Mouse (Mus musculus) midbrain, postnatal 0 days (tissue): ENCODE data around the gene Txnip. TPM values are rescaled to one million over a fixed set of nuclear protein-coding genes. Genes with fewer than 3 reads are reported as not detected.

Experiments used
- ATAC-seq: fragments of 200-750 bp; cut with Nextera tagmentation; 2 replicates; pipeline ENCODE4 v1.8.0; 2017; ENCODE audit warnings: moderate number of reproducible peaks, mild to moderate bottlenecking, moderate TSS enrichment, moderate library complexity; ENCODE audit not compliant: low FRiP score
- DNase-seq: peaks from one replicate; pipeline ENCODE4 v3.0.0-alpha.2; 2015; ENCODE audit warnings: low spot score
- H3K27ac ChIP-seq: fragments of 300-500 bp; sonication (generic); 2 replicates; pipeline ENCODE4 v1.5.1; 2014; ENCODE audit warnings: low read depth, mild to moderate bottlenecking, low read length, mixed read lengths
- H3K27me3 ChIP-seq: fragments of 300-500 bp; sonication (generic); 2 replicates; pipeline ENCODE4 v1.6.1; 2014; ENCODE audit warnings: low read length, control low read depth, mixed read lengths; ENCODE audit not compliant: insufficient read depth
- H3K36me3 ChIP-seq: fragments of 300-500 bp; sonication (generic); 2 replicates; pipeline ENCODE4 v1.6.1; 2014; ENCODE audit warnings: low read length, control low read depth, mixed read lengths; ENCODE audit not compliant: insufficient read depth
- H3K4me1 ChIP-seq: fragments of 300-500 bp; sonication (generic); 2 replicates; pipeline ENCODE4 v1.6.1; 2014; ENCODE audit warnings: mild to moderate bottlenecking, control low read depth, antibody characterized with exemption, low read length, mixed read lengths; ENCODE audit not compliant: insufficient read depth
- H3K4me2 ChIP-seq: fragments of 300-500 bp; sonication (generic); 2 replicates; pipeline ENCODE4 v1.6.1; 2014; ENCODE audit warnings: low read depth, mild to moderate bottlenecking, low read length, mixed read lengths; ENCODE audit not compliant: poor library complexity, severe bottlenecking
- H3K4me3 ChIP-seq: fragments of 300-500 bp; sonication (generic); 2 replicates; pipeline ENCODE4 v1.5.1; 2014; ENCODE audit warnings: low read depth, mild to moderate bottlenecking, low read length, moderate library complexity
- H3K9ac ChIP-seq: fragments of 300-500 bp; sonication (generic); replicated peaks from 2 replicates; pipeline ENCODE4 v1.6.1; 2014; ENCODE audit warnings: mild to moderate bottlenecking, low read length, moderate library complexity, mixed read lengths; ENCODE audit not compliant: poor library complexity, severe bottlenecking
- H3K9me3 ChIP-seq: fragments of 300-500 bp; sonication (generic); 2 replicates; pipeline ENCODE4 v1.6.1; 2016; ENCODE audit warnings: low read length, control low read depth
- CTCF ChIP-seq: IDR thresholded peaks from 2 replicates; pipeline ENCODE4 v1.5.1; 2016; ENCODE audit warnings: antibody characterized with exemption, mild to moderate bottlenecking
- WGBS: fragments of 180-500 bp; shearing (Covaris S2); extraction: QIAGEN DNeasy Blood & Tissue Kit; methylation state at CpG from one replicate; pipeline ENCODE4 v1.1.7; 2014; 5-methylcytosine and 5-hydroxymethylcytosine counted together
- polyA plus RNA-seq: library from polyadenylated mRNA; unstranded; fragments of >200 nt; fragmentation: Nextera tagmentation; extraction: Ambion mirVana; gene quantifications from 2 replicates; pipeline ENCODE4 v1.2.1, GENCODE M21; 2015
- total RNA-seq: library from RNA; depleted of rRNA; stranded (reverse); fragments of >200 nt; gene quantifications from 2 replicates; pipeline ENCODE4 v1.2.3, GENCODE M21; 2014

Txnip gene
- total and polyA plus RNA-seq, 2 experiments from 2014 or later: 116 to 145 TPM

GRCm38 (mm10) chr3:96578561-96579238 lies 20.9 kb downstream of the Txnip start:
- WGBS: 75% methylated on average over 12 of the region's 12 CpGs
- no peaks in the 10 kb centered on the region for H3K27me3 ChIP-seq
- ATAC-seq (no peak), DNase-seq (no peak)
- no peak overlapping the region for H3K4me2 ChIP-seq
- H3K27ac ChIP-seq: no peak overlapping the region
- H3K4me1 ChIP-seq: 0 out of 2 replicates have a peak, but pooled peaks cover 3% of the 10 kb centered on the region
- no peak for TF ChIP-seq CTCF
- H3K9me3 ChIP-seq: no peaks in the 10 kb centered on the region
- no peak overlapping the region for H3K9ac ChIP-seq
- no peak overlapping the region for H3K4me3 ChIP-seq
- H3K36me3 ChIP-seq: no peaks in the 10 kb centered on the region

- no peak for DNase-seq
- no peak overlapping the region for H3K4me3 ChIP-seq
- no peak overlapping the region for H3K27ac ChIP-seq
- H3K4me1 ChIP-seq: 0 out of 2 replicates have a peak, but pooled peaks cover 3% of the 10 kb centered on the region
- H3K27me3 ChIP-seq: no peaks in the 10 kb centered on the region
- no peak overlapping the region for H3K4me2 ChIP-seq
- no peak for ATAC-seq
- H3K9me3 ChIP-seq: no peaks in the 10 kb centered on the region
- TF ChIP-seq CTCF: no peak
- 78% methylated on average over 4 of the region's 4 CpGs for WGBS
- H3K36me3 ChIP-seq: no peaks in the 10 kb centered on the region
- H3K9ac ChIP-seq: no peak overlapping the region
Observed at GRCm38 (mm10) chr3:96579239-96579750, 21.5 kb downstream of the Txnip start.

GRCm38 (mm10) chr3:96579885-96580454 lies 22.2 kb downstream of the Txnip start:
- peak; percentile 71 for ATAC-seq
- 13% methylated on average over 16 of the region's 16 CpGs for WGBS
- H3K4me1 ChIP-seq: 0 out of 2 replicates have a peak, but pooled peaks cover 3% of the 10 kb centered on the region
- H3K9me3 ChIP-seq: no peaks in the 10 kb centered on the region
- peak overlapping the region; percentile 55 for H3K9ac ChIP-seq
- H3K4me2 ChIP-seq: peak overlapping the region; percentile 52
- H3K27ac ChIP-seq: 0 out of 2 replicates have a peak overlapping the region, but pooled peaks have one; percentile 51
- no peaks in the 10 kb centered on the region for H3K27me3 ChIP-seq
- TF ChIP-seq CTCF: peak; percentile 100
- DNase-seq: peak; percentile 91
- peak overlapping the region; percentile 25 for H3K4me3 ChIP-seq
- H3K36me3 ChIP-seq: no peaks in the 10 kb centered on the region

- no peaks in the 10 kb centered on the region for H3K36me3 ChIP-seq
- no peaks in the 10 kb centered on the region for H3K27me3 ChIP-seq
- no peak for TF ChIP-seq CTCF
- 56% methylated on average over 6 of the region's 6 CpGs for WGBS
- ATAC-seq (no peak), DNase-seq (no peak)
- H3K9me3 ChIP-seq: no peaks in the 10 kb centered on the region
- 0 out of 2 replicates have a peak, but pooled peaks cover 3% of the 10 kb centered on the region for H3K4me1 ChIP-seq
- H3K4me2 ChIP-seq: no peak overlapping the region
- 0 out of 2 replicates have a peak overlapping the region, but pooled peaks have one; percentile 51 for H3K27ac ChIP-seq
- no peak overlapping the region for H3K4me3 ChIP-seq
- H3K9ac ChIP-seq: no peak overlapping the region; the same call in 1 of the 2 replicates
Observed at GRCm38 (mm10) chr3:96581141-96581540, 23.4 kb downstream of the Txnip start.

GRCm38 (mm10) chr3:96581771-96582515 lies 24.2 kb downstream of the Txnip start:
- Histone ChIP-seq H3K4me3 (no peak overlapping the region), H3K9ac (no peak overlapping the region), H3K27me3 (no peaks in the 10 kb centered on the region), H3K9me3 (no peaks in the 10 kb centered on the region), H3K4me1 (0 out of 2 replicates have a peak, but pooled peaks cover 3% of the 10 kb centered on the region), H3K4me2 (no peak overlapping the region), H3K36me3 (no peaks in the 10 kb centered on the region), H3K27ac (no peak overlapping the region)
- no peak for DNase-seq
- WGBS: 87% methylated on average over 16 of the region's 16 CpGs
- no peak for ATAC-seq
- no peak for TF ChIP-seq CTCF
